Mouse (Mus musculus): ENCODE measurements around the gene Rtl3.

DNA sequence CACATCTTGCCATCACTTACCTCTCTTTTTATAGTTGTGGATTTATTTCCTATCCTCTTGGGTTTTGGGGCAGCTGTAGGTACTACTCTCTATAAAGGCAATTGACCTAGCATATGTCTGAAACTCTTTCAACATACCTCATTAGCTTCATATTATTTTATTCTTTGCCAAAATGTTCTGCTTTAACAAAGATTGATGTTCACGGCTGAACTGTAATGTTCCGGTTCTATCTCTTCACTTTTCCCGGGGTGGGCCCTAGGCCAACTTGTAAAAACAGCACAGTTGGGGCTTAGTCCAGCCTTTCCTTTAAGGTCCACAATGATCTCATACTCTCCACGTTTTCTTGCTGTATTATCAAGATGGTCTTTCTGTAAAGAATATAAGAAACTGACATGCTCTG is 31.9 kb upstream of the Rtl3 start:
- no peak for TF ChIP-seq CTCF (IDR thresholded peaks at IDR 0.05; ENCODE audit: low read depth)
- no peak for TF ChIP-seq EP300 (IDR thresholded peaks at IDR 0.05; ENCODE audit: low read depth)
